Mouse (Mus musculus) heart, adult 2 months (tissue): ENCODE results near the gene Lsp1.

ENCODE experiments used
- CTCF ChIP-seq: fragments of 200-600 bp; IDR thresholded peaks from 2 replicates; pipeline ENCODE4 v1.8.1; 2022; ENCODE audit warnings: antibody characterized with exemption, mild to moderate bottlenecking, moderate library complexity
- EP300 ChIP-seq: fragments of 200-500 bp; IDR thresholded peaks from 2 replicates; pipeline ENCODE4 v1.6.1; 2011; ENCODE audit warnings: low read depth, low read length, control low read depth; ENCODE audit not compliant: insufficient read depth
- POLR2A ChIP-seq: fragments of 200-500 bp; IDR thresholded peaks from 2 replicates; pipeline ENCODE4 v1.6.1; 2011; ENCODE audit warnings: mild to moderate bottlenecking, low read depth, low read length, control low read depth; ENCODE audit not compliant: insufficient read depth

DNA sequence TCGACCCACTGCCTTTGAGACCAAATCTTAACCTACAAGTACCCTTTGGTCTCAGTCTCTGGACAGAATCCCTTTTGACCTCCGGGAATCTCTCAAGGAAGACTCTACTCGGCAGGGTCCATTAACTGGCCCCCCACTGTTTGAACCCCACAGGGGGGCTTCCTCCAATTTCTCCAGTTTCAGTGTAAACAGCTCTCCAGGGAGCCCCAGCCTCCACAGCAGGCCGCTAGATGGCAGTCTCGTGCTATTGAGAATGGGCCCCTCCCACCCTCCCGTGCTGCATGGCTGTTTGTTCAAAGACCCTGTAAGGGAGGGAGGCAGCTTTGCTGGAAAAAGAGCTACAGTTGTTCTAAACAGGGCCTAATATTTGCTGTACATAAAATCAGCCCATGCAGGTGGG is 77.3 kb downstream of the Lsp1 start:
- TF ChIP-seq EP300 (no peak), POLR2A (no peak), CTCF (peak; percentile 98)
